Mouse (Mus musculus) MEL (cell line): ENCODE results near the gene Lect2. TPM values are rescaled to one million over a fixed set of nuclear protein-coding genes. Genes with fewer than 3 reads are reported as not detected.

Experiments used
- DNase-seq: peaks from one replicate; pipeline ENCODE4 v3.0.0; 2011; ENCODE audit warnings: low read depth, low spot score
- H3K27ac ChIP-seq: 2 replicates; pipeline ENCODE4 v1.5.1; 2012; ENCODE audit warnings: low read depth, mild to moderate bottlenecking, control low read depth, low read length, moderate library complexity; ENCODE audit not compliant: control insufficient read depth
- H3K27me3 ChIP-seq, 2 experiments: fragments of 150-350 bp in 1 of 2; sonication (generic) in 1 of 2; 2 replicates each; pipeline ENCODE4 v1.6.1; 2012; ENCODE audit warnings: low read length in 2 of 2, mild to moderate bottlenecking in 2 of 2, improper control_type of control experiment in 1 of 2, moderate library complexity in 1 of 2; ENCODE audit not compliant: insufficient read depth in 2 of 2, control insufficient read depth in 1 of 2
- H3K36me3 ChIP-seq, 2 experiments: 2 replicates each; pipeline ENCODE4 v1.6.1; 2012 to 2014; ENCODE audit warnings: low read length in 2 of 2, improper control_type of control experiment in 1 of 2, inconsistent platforms in 1 of 2, mild to moderate bottlenecking in 1 of 2; ENCODE audit not compliant: insufficient read depth in 2 of 2, control insufficient read depth in 1 of 2
- H3K4me1 ChIP-seq, 2 experiments: fragments of 150-350 bp in 1 of 2; sonication (generic) in 1 of 2; 2 replicates each; pipeline ENCODE4 v1.6.1; 2012; ENCODE audit warnings: low read length in 2 of 2, improper control_type of control experiment in 1 of 2, mild to moderate bottlenecking in 1 of 2; ENCODE audit not compliant: insufficient read depth in 2 of 2, control insufficient read depth in 1 of 2
- H3K4me3 ChIP-seq, 2 experiments: fragments of 150-350 bp in 1 of 2; sonication (generic) in 1 of 2; 2 replicates each; pipeline ENCODE4 v1.5.1; 2012; ENCODE audit warnings: low read depth in 2 of 2, low read length in 2 of 2, mild to moderate bottlenecking in 2 of 2, moderate library complexity in 2 of 2, control low read depth in 1 of 2, improper control_type of control experiment in 1 of 2; ENCODE audit not compliant: control insufficient read depth in 1 of 2, insufficient read depth in 1 of 2
- H3K79me2 ChIP-seq: 2 replicates; pipeline ENCODE4 v1.6.1; 2012; ENCODE audit warnings: mild to moderate bottlenecking, low read length, moderate library complexity; ENCODE audit not compliant: control insufficient read depth, poor library complexity, insufficient read depth
- H3K9ac ChIP-seq: 2 replicates; pipeline ENCODE4 v1.6.1; 2012; ENCODE audit warnings: low read depth, mild to moderate bottlenecking, control low read depth, low read length, moderate library complexity; ENCODE audit not compliant: control insufficient read depth, poor library complexity, severe bottlenecking
- H3K9me3 ChIP-seq: fragments of 150-350 bp; sonication (generic); replicated peaks from 2 replicates; pipeline ENCODE4 v1.6.1; 2012; ENCODE audit warnings: mild to moderate bottlenecking, low read length, improper control_type of control experiment, moderate library complexity; ENCODE audit not compliant: insufficient read depth
- BHLHE40 ChIP-seq: IDR thresholded peaks from 2 replicates; pipeline ENCODE4 v1.6.1; 2012; ENCODE audit warnings: low read depth, mild to moderate bottlenecking, inconsistent platforms, low read length, improper control_type of control experiment, borderline replicate concordance
- CHD1 ChIP-seq: IDR thresholded peaks from 2 replicates; pipeline ENCODE4 v1.6.1; 2012; ENCODE audit warnings: low read depth, mild to moderate bottlenecking, inconsistent platforms, low read length, improper control_type of control experiment
- CHD2 ChIP-seq: IDR thresholded peaks from 2 replicates; pipeline ENCODE4 v1.6.1; 2011; ENCODE audit warnings: low read length, improper control_type of control experiment
- CTCF ChIP-seq, 3 experiments: IDR thresholded peaks in 2 of 3; conservative IDR thresholded peaks in 1 of 3; 2 replicates each; pipeline ENCODE4 v1.5.1; 2011 to 2012; ENCODE audit warnings: low read length in 3 of 3, low read depth in 2 of 3, mild to moderate bottlenecking in 2 of 3, improper control_type of control experiment in 1 of 3, inconsistent platforms in 1 of 3, mixed read lengths in 1 of 3, moderate library complexity in 1 of 3; ENCODE audit not compliant: control insufficient read depth in 1 of 3, insufficient read depth in 1 of 3, poor library complexity in 1 of 3, severe bottlenecking in 1 of 3
- E2F4 ChIP-seq: IDR thresholded peaks from 2 replicates; pipeline ENCODE4 v1.6.1; 2011; ENCODE audit warnings: low read depth, low read length, improper control_type of control experiment, borderline replicate concordance
- ELF1 ChIP-seq: IDR thresholded peaks from 2 replicates; pipeline ENCODE4 v1.6.1; 2014; ENCODE audit warnings: low read depth, mild to moderate bottlenecking, inconsistent platforms, low read length, improper control_type of control experiment, moderate library complexity
- EP300 ChIP-seq, 2 experiments: IDR thresholded peaks; 2 replicates each; pipeline ENCODE4 v1.6.1; 2011; ENCODE audit warnings: improper control_type of control experiment in 2 of 2, low read length in 2 of 2, low read depth in 1 of 2, mild to moderate bottlenecking in 1 of 2
- GABPA ChIP-seq: IDR thresholded peaks from 2 replicates; pipeline ENCODE4 v1.6.1; 2012; ENCODE audit warnings: low read depth, mild to moderate bottlenecking, inconsistent platforms, low read length, improper control_type of control experiment, moderate library complexity
- GATA1 ChIP-seq: IDR thresholded peaks from 2 replicates; pipeline ENCODE4 v1.6.1; 2011; ENCODE audit warnings: low read depth, low read length, improper control_type of control experiment
- HCFC1 ChIP-seq: IDR thresholded peaks from 2 replicates; pipeline ENCODE4 v1.6.1; 2012; ENCODE audit warnings: low read depth, mild to moderate bottlenecking, inconsistent platforms, low read length, improper control_type of control experiment, moderate library complexity
- JUND ChIP-seq: IDR thresholded peaks from 2 replicates; pipeline ENCODE4 v1.6.1; 2011; ENCODE audit warnings: low read depth, mild to moderate bottlenecking, improper control_type of control experiment, low read length
- MAZ ChIP-seq: IDR thresholded peaks from 2 replicates; pipeline ENCODE4 v1.6.1; 2012; ENCODE audit warnings: low read depth, mild to moderate bottlenecking, inconsistent platforms, low read length, improper control_type of control experiment
- NELFE ChIP-seq: IDR thresholded peaks from 2 replicates; pipeline ENCODE4 v1.6.1; 2011; ENCODE audit warnings: low read depth, low read length, improper control_type of control experiment
- NRF1 ChIP-seq: IDR thresholded peaks from 2 replicates; pipeline ENCODE4 v1.6.1; 2014; ENCODE audit warnings: low read depth, mild to moderate bottlenecking, inconsistent platforms, low read length, improper control_type of control experiment, moderate library complexity; ENCODE audit not compliant: poor library complexity, insufficient read depth, severe bottlenecking
- POLR2AphosphoS2 ChIP-seq: IDR thresholded peaks from 2 replicates; pipeline ENCODE4 v1.6.1; 2011; ENCODE audit warnings: low read length, improper control_type of control experiment
- POLR2AphosphoS5 ChIP-seq: IDR thresholded peaks from 2 replicates; pipeline ENCODE4 v1.6.1; 2012; ENCODE audit warnings: low read depth, borderline replicate concordance, mild to moderate bottlenecking, inconsistent platforms, low read length, moderate library complexity, mixed read lengths
- RCOR1 ChIP-seq: IDR thresholded peaks from 2 replicates; pipeline ENCODE4 v1.6.1; 2012; ENCODE audit warnings: low read depth, mild to moderate bottlenecking, inconsistent platforms, low read length, improper control_type of control experiment
- SIN3A ChIP-seq: IDR thresholded peaks from 2 replicates; pipeline ENCODE4 v1.6.1; 2012; ENCODE audit warnings: low read length, improper control_type of control experiment, inconsistent platforms
- SMC3 ChIP-seq: IDR thresholded peaks from 2 replicates; pipeline ENCODE4 v1.6.1; 2011; ENCODE audit warnings: low read depth, low read length, improper control_type of control experiment
- TAL1 ChIP-seq: IDR thresholded peaks from 2 replicates; pipeline ENCODE4 v1.6.1; 2012; ENCODE audit warnings: mild to moderate bottlenecking, inconsistent platforms, low read length, moderate library complexity, mixed read lengths
- TBP ChIP-seq: IDR thresholded peaks from 2 replicates; pipeline ENCODE4 v1.8.0; 2011; ENCODE audit warnings: low read depth, low read length, improper control_type of control experiment
- TCF12 ChIP-seq: IDR thresholded peaks from 2 replicates; pipeline ENCODE4 v1.6.1; 2014; ENCODE audit warnings: low read depth, mild to moderate bottlenecking, inconsistent platforms, low read length, improper control_type of control experiment, moderate library complexity
- UBTF ChIP-seq: IDR thresholded peaks from 2 replicates; pipeline ENCODE4 v1.6.1; 2012; ENCODE audit warnings: low read depth, mild to moderate bottlenecking, inconsistent platforms, low read length, improper control_type of control experiment, moderate library complexity, borderline replicate concordance; ENCODE audit not compliant: insufficient read depth
- USF1 ChIP-seq: IDR thresholded peaks from 2 replicates; pipeline ENCODE4 v1.6.1; 2014; ENCODE audit warnings: low read depth, mild to moderate bottlenecking, inconsistent platforms, low read length, improper control_type of control experiment, moderate library complexity
- USF2 ChIP-seq, 2 experiments: IDR thresholded peaks; 2 replicates each; pipeline ENCODE4 v1.6.1; 2011 to 2012; ENCODE audit warnings: improper control_type of control experiment in 2 of 2, low read length in 2 of 2, borderline replicate concordance in 1 of 2, inconsistent platforms in 1 of 2, low read depth in 1 of 2, mild to moderate bottlenecking in 1 of 2; ENCODE audit not compliant: insufficient read depth in 1 of 2
- ZMIZ1 ChIP-seq: IDR thresholded peaks from 2 replicates; pipeline ENCODE4 v1.6.1; 2012; ENCODE audit warnings: low read depth, mild to moderate bottlenecking, inconsistent platforms, low read length, improper control_type of control experiment, moderate library complexity
- polyA plus RNA-seq, 2 experiments: library from polyadenylated mRNA; stranded (reverse) in 1 of 2; unstranded in 1 of 2; fragments of >175 nt in 1 of 2; fragments of >200 nt in 1 of 2; gene quantifications; 2 replicates each; pipeline versions ENCODE4 v1.2.1 to v1.2.4; 2012; ENCODE audit warnings: low replicate concordance in 2 of 2, low read depth in 1 of 2; ENCODE audit not compliant: insufficient read length in 2 of 2, insufficient read depth in 1 of 2, missing spikeins in 1 of 2
- total RNA-seq: library from RNA; depleted of rRNA; stranded (reverse); fragments of 300-350 nt; gene quantifications from 2 replicates; pipeline ENCODE4 v1.2.3, GENCODE M21; 2012

Lect2 gene
- total and polyA plus RNA-seq, 3 experiments, result not detected

GRCm38 (mm10) chr13:56501866-56502420, 46.4 kb downstream of the Lect2 start:
- DNase-seq, result no peak
- H3K9ac ChIP-seq, result no peak overlapping the region
- no peak overlapping the region for H3K27ac ChIP-seq
- no peaks in the 10 kb centered on the region for H3K27me3 ChIP-seq
- no peaks in the 10 kb centered on the region for H3K4me1 ChIP-seq
- no peak for TF ChIP-seq SMC3
- TF ChIP-seq MAZ, result no peak
- TF ChIP-seq E2F4, result no peak
- no peak for TF ChIP-seq HCFC1
- TF ChIP-seq RCOR1, result no peak
- no peak for TF ChIP-seq USF2 (IDR thresholded peaks at IDR 0.05; ENCODE audit: borderline replicate concordance in 1 of 2, insufficient read depth in 1 of 2, low read depth in 1 of 2, low read length in 2 of 2)
- TF ChIP-seq BHLHE40, result no peak
- TF ChIP-seq UBTF, result no peak
- TF ChIP-seq CTCF (IDR thresholded peaks at IDR 0.05 in 2 of 3, conservative IDR thresholded peaks at IDR 0.05 in 1 of 3; ENCODE audit: control insufficient read depth in 1 of 3, insufficient read depth in 1 of 3, low read depth in 2 of 3, low read length in 3 of 3, poor library complexity in 1 of 3, severe bottlenecking in 1 of 3), result no peak
- no peak for TF ChIP-seq NRF1
- TF ChIP-seq POLR2AphosphoS2, result no peak
- TF ChIP-seq ELF1, result no peak
- no peak for TF ChIP-seq POLR2AphosphoS5
- TF ChIP-seq ZMIZ1, result no peak
- TF ChIP-seq TCF12, result no peak
- no peak for TF ChIP-seq NELFE
- TF ChIP-seq TBP, result no peak
- no peak for TF ChIP-seq TAL1
- no peaks in the 10 kb centered on the region for H3K36me3 ChIP-seq
- H3K79me2 ChIP-seq, result no peaks in the 10 kb centered on the region
- no peak overlapping the region for H3K4me3 ChIP-seq
- H3K9me3 ChIP-seq, result no peaks in the 10 kb centered on the region

GRCm38 (mm10) chr13:56500636-56501035, 47.7 kb downstream of the Lect2 start:
- Histone ChIP-seq H3K27me3 (no peaks in the 10 kb centered on the region), H3K36me3 (no peaks in the 10 kb centered on the region), H3K4me3 (no peak overlapping the region), H3K4me1 (no peaks in the 10 kb centered on the region), H3K9me3 (no peaks in the 10 kb centered on the region), H3K27ac (no peak overlapping the region), H3K79me2 (no peaks in the 10 kb centered on the region), H3K9ac (no peak overlapping the region)
- no peak for DNase-seq
- no peak for TF ChIP-seq GATA1
- TF ChIP-seq TAL1, result no peak
- no peak for TF ChIP-seq GABPA
- no peak for TF ChIP-seq CHD1
- TF ChIP-seq CHD2, result no peak
- no peak for TF ChIP-seq EP300 (IDR thresholded peaks at IDR 0.05; ENCODE audit: low read depth in 1 of 2, low read length in 2 of 2)
- TF ChIP-seq TBP, result no peak
- TF ChIP-seq SIN3A, result no peak
- TF ChIP-seq USF1, result no peak
- no peak for TF ChIP-seq CTCF (IDR thresholded peaks at IDR 0.05 in 2 of 3, conservative IDR thresholded peaks at IDR 0.05 in 1 of 3; ENCODE audit: control insufficient read depth in 1 of 3, insufficient read depth in 1 of 3, low read depth in 2 of 3, low read length in 3 of 3, poor library complexity in 1 of 3, severe bottlenecking in 1 of 3)
- TF ChIP-seq JUND, result no peak
